Mouse (Mus musculus): ENCODE measurements around the gene Cbfa2t3. TPM values are rescaled to one million over a fixed set of nuclear protein-coding genes. Genes with fewer than 3 reads are reported as not detected.
A peak's percentile ranks its signal among the peaks of the same experiment; 100 is the strongest.

The Cbfa2t3 gene
- polyA plus RNA-seq, 1 experiment from 2014 or later: 8.9 TPM

DNA sequence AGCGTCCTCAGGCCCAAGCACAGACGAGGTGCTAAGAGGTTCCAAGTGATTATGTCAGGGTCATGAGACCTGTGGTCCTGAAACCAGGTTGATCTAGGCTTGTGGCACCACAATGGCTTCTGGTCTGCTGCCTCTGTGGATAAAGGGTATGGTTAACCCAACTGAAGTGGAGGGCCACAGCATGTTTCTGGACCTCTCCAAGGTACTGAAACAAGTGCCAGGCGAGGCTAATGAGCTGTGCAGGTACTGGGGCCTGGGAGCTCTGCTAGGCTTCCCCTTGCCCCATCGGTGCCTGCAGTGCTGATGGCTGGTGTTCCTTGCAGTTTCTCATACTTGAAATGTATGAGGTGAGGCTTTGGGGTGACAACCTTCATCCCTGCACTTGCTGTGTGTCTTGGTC, 38.2 kb upstream of the Cbfa2t3 start:
- no peaks in the 10 kb centered on the region for H3K27me3 ChIP-seq (ENCODE audit: control insufficient read depth, insufficient read depth, low read length)

GRCm38 (mm10) chr8:122736623-122737022, 37.7 kb upstream of the Cbfa2t3 start:
- no peak overlapping the region for H3K9ac ChIP-seq (ENCODE audit: low read depth, low read length)
- no peak for DNase-seq (ENCODE audit: low spot score)
- H3K4me2 ChIP-seq (replicated peaks; ENCODE audit: low read depth, low read length): no peak overlapping the region
- no peak overlapping the region for H3K4me3 ChIP-seq (ENCODE audit: low read depth, low read length)
- no peaks in the 10 kb centered on the region for H3K36me3 ChIP-seq (ENCODE audit: control insufficient read depth, insufficient read depth, low read length)
- H3K27me3 ChIP-seq (ENCODE audit: control insufficient read depth, insufficient read depth, low read length): no peaks in the 10 kb centered on the region
- no peaks in the 10 kb centered on the region for H3K9me3 ChIP-seq (ENCODE audit: control insufficient read depth, low read length)
- WGBS: 91% methylated on average over 11 of the region's 11 CpGs
- peaks cover 5% of the 10 kb centered on the region for H3K4me1 ChIP-seq (replicated peaks; ENCODE audit: control insufficient read depth, insufficient read depth, low read length)
- no peak for ATAC-seq (ENCODE audit: low FRiP score)
- H3K27ac ChIP-seq (ENCODE audit: low read depth, low read length): no peak overlapping the region

More for the DNA sequence above, 38.2 kb upstream of the Cbfa2t3 start:
- WGBS: 49% methylated on average over 4 of the region's 4 CpGs
- Histone ChIP-seq H3K9ac (ENCODE audit: low read depth, low read length) (no peak overlapping the region), H3K9me3 (ENCODE audit: control insufficient read depth, low read length) (no peaks in the 10 kb centered on the region), H3K27ac (ENCODE audit: low read depth, low read length) (no peak overlapping the region), H3K4me3 (ENCODE audit: low read depth, low read length) (no peak overlapping the region), H3K4me2 (replicated peaks; ENCODE audit: low read depth, low read length) (no peak overlapping the region), H3K36me3 (ENCODE audit: control insufficient read depth, insufficient read depth, low read length) (no peaks in the 10 kb centered on the region), H3K4me1 (replicated peaks; ENCODE audit: control insufficient read depth, insufficient read depth, low read length) (peaks cover 5% of the 10 kb centered on the region)
- DNase-seq (ENCODE audit: low spot score) (peak; percentile 17), ATAC-seq (ENCODE audit: low FRiP score) (no peak)

DNA sequence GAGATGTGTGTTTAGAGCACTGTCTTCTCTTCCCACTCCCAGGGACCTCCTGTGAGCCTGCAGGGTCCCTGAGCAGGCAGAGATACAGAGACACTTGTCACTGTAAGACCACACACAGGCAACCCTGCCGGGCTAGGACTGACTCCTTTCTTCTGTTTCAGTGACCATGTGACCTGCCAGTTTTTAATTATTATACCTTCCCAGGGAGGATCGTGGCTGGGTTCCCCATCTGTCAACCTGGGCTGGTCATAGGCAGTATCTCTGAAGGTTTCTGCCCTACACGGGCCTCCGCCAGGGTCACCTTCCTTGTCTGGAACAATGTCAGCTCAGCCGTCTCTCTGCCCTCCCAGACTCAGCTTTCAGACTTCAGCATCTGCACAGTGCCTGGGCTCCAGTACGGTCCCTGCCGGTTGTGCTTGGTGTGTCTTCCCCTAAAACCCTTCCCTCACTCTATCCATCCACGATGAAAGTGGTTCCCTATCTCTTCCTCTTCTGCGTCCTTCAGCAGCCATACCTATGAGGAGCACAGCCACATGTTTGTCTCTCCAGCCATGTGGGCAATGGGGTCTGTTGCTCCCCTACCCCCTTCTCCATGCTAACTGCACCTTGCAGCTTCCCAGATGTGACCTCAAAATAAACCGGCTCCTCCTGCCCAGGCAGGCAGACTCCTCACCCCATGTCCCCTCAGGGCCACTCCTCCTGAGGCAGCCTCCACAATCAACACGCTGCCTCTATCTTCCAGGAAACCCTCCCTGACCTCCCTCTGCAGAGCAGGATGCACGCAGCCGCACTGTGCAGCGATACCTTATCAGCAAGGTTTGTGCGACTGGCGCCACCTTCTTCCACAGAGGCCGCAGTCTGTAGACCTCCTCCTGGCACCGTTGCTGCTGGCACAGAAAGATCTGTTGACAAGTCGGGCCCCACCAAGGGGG, 36.9 kb upstream of the Cbfa2t3 start:
- DNase-seq (ENCODE audit: low spot score) (no peak), ATAC-seq (ENCODE audit: low FRiP score) (no peak)
- H3K27me3 ChIP-seq (ENCODE audit: control insufficient read depth, insufficient read depth, low read length): no peaks in the 10 kb centered on the region
- H3K27ac ChIP-seq (ENCODE audit: low read depth, low read length): no peak overlapping the region
- H3K9me3 ChIP-seq (ENCODE audit: control insufficient read depth, low read length): no peaks in the 10 kb centered on the region
- H3K4me3 ChIP-seq (ENCODE audit: low read depth, low read length): no peak overlapping the region
- 61% methylated on average over 19 of the region's 19 CpGs for WGBS
- no peaks in the 10 kb centered on the region for H3K36me3 ChIP-seq (ENCODE audit: control insufficient read depth, insufficient read depth, low read length)
- H3K4me1 ChIP-seq (replicated peaks; ENCODE audit: control insufficient read depth, insufficient read depth, low read length): peaks cover 5% of the 10 kb centered on the region
- peak overlapping the region; percentile 17; the same call in 1 of the 2 replicates for H3K9ac ChIP-seq (ENCODE audit: low read depth, low read length)
- no peak overlapping the region for H3K4me2 ChIP-seq (replicated peaks; ENCODE audit: low read depth, low read length)

GRCm38 (mm10) chr8:122735110-122735509, 36.2 kb upstream of the Cbfa2t3 start:
- no peaks in the 10 kb centered on the region for H3K36me3 ChIP-seq (ENCODE audit: control insufficient read depth, insufficient read depth, low read length)
- H3K4me1 ChIP-seq (replicated peaks; ENCODE audit: control insufficient read depth, insufficient read depth, low read length): peaks cover 5% of the 10 kb centered on the region
- no peak overlapping the region for H3K27ac ChIP-seq (ENCODE audit: low read depth, low read length)
- WGBS: 52% methylated on average over 3 of the region's 3 CpGs
- H3K9me3 ChIP-seq (ENCODE audit: control insufficient read depth, low read length): no peaks in the 10 kb centered on the region
- no peak for DNase-seq (ENCODE audit: low spot score)
- H3K4me2 ChIP-seq (replicated peaks; ENCODE audit: low read depth, low read length): no peak overlapping the region
- no peak overlapping the region for H3K4me3 ChIP-seq (ENCODE audit: low read depth, low read length)
- peak overlapping the region; percentile 17; the same call in 1 of the 2 replicates for H3K9ac ChIP-seq (ENCODE audit: low read depth, low read length)
- no peak for ATAC-seq (ENCODE audit: low FRiP score)
- H3K27me3 ChIP-seq (ENCODE audit: control insufficient read depth, insufficient read depth, low read length): no peaks in the 10 kb centered on the region

GRCm38 (mm10) chr8:122728630-122729029, 29.7 kb upstream of the Cbfa2t3 start:
- Histone ChIP-seq H3K27me3 (ENCODE audit: control insufficient read depth, insufficient read depth, low read length) (no peaks in the 10 kb centered on the region), H3K4me2 (replicated peaks; ENCODE audit: low read depth, low read length) (no peak overlapping the region), H3K9ac (ENCODE audit: low read depth, low read length) (no peak overlapping the region), H3K27ac (ENCODE audit: low read depth, low read length) (no peak overlapping the region), H3K9me3 (ENCODE audit: control insufficient read depth, low read length) (no peaks in the 10 kb centered on the region), H3K4me1 (replicated peaks; ENCODE audit: control insufficient read depth, insufficient read depth, low read length) (no peaks in the 10 kb centered on the region), H3K36me3 (ENCODE audit: control insufficient read depth, insufficient read depth, low read length) (no peaks in the 10 kb centered on the region), H3K4me3 (ENCODE audit: low read depth, low read length) (no peak overlapping the region)
- DNase-seq (ENCODE audit: low spot score) (no peak), ATAC-seq (ENCODE audit: low FRiP score) (no peak)
- WGBS: 11% methylated on average over 3 of the region's 3 CpGs

DNA sequence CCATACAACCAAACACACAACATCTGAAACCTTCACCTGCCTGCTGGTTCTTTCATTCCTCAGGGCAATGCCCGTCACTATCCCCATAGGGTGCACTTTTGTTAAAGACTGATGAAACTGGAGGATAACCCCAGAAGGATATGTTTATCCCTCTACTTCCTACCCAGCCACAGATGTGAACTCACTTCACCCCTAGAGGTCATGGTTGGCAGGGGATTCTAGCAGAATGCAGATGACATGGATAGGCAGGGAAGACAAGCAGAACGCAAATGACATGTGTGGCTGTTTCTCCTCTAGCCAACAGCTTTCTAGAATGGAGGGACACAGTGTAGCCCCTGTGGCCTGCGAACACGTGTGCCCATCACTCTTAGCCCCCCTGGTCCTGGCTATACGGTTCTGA, 28.5 kb upstream of the Cbfa2t3 start:
- Histone ChIP-seq H3K27ac (ENCODE audit: low read depth, low read length) (no peak overlapping the region), H3K4me2 (replicated peaks; ENCODE audit: low read depth, low read length) (no peak overlapping the region), H3K4me3 (ENCODE audit: low read depth, low read length) (no peak overlapping the region), H3K4me1 (replicated peaks; ENCODE audit: control insufficient read depth, insufficient read depth, low read length) (no peaks in the 10 kb centered on the region), H3K9me3 (ENCODE audit: control insufficient read depth, low read length) (no peaks in the 10 kb centered on the region), H3K36me3 (ENCODE audit: control insufficient read depth, insufficient read depth, low read length) (no peaks in the 10 kb centered on the region), H3K27me3 (ENCODE audit: control insufficient read depth, insufficient read depth, low read length) (no peaks in the 10 kb centered on the region), H3K9ac (ENCODE audit: low read depth, low read length) (no peak overlapping the region)
- 74% methylated on average over 5 of the region's 5 CpGs for WGBS
- no peak for DNase-seq (ENCODE audit: low spot score)
- no peak for ATAC-seq (ENCODE audit: low FRiP score)

DNA sequence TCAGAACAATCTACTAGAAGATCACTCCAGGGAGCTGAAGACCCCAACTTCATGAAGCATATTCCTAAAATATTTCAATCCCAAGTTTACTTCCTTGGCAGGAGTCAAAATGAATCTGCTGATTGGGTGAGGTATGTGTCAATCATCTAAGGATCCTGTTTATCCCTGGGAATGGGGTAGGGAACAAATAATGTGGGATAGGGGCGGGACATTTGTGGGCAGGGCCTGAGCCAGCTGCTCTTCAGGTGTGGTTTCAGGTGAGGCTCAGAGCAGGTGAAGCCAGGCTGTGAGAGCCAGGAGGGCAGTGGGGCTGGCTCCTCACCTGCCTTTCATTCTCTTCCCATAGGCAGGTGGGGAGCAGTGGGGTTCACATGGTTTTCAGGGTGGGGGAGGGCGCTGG, 27.9 kb upstream of the Cbfa2t3 start:
- 60% methylated on average over 2 of the region's 2 CpGs for WGBS
- no peaks in the 10 kb centered on the region for H3K4me1 ChIP-seq (replicated peaks; ENCODE audit: control insufficient read depth, insufficient read depth, low read length)
- ATAC-seq (ENCODE audit: low FRiP score) (no peak), DNase-seq (ENCODE audit: low spot score) (no peak)
- H3K36me3 ChIP-seq (ENCODE audit: control insufficient read depth, insufficient read depth, low read length): no peaks in the 10 kb centered on the region
- H3K4me3 ChIP-seq (ENCODE audit: low read depth, low read length): no peak overlapping the region
- no peak overlapping the region for H3K27ac ChIP-seq (ENCODE audit: low read depth, low read length)
- no peaks in the 10 kb centered on the region for H3K9me3 ChIP-seq (ENCODE audit: control insufficient read depth, low read length)
- no peak overlapping the region for H3K4me2 ChIP-seq (replicated peaks; ENCODE audit: low read depth, low read length)
- H3K27me3 ChIP-seq (ENCODE audit: control insufficient read depth, insufficient read depth, low read length): no peaks in the 10 kb centered on the region; the same call in 1 of the 2 replicates
- no peak overlapping the region for H3K9ac ChIP-seq (ENCODE audit: low read depth, low read length)

DNA sequence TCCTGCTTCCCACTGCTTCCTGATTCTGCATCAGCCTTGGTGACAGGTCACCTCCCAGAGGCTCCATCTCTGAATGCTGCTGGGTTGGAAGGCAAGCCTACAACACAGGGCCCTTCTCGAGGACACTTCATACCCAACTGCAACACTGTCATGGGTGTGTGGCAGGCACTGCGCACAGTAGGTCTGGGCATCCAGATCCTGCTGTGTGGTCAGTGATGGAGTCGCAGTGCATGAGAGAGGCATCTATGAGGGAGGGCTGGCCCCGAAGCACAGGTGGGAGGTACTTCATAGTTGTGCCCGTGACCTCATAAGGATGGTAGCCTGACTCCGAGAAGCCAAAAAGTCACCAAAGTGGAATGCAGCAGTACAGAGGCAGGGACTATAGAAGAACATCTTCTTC, 26.3 kb upstream of the Cbfa2t3 start:
- no peak overlapping the region for H3K27ac ChIP-seq (ENCODE audit: low read depth, low read length)
- H3K4me1 ChIP-seq (replicated peaks; ENCODE audit: control insufficient read depth, insufficient read depth, low read length): peaks cover 6% of the 10 kb centered on the region; the same call in 1 of the 2 replicates
- no peaks in the 10 kb centered on the region; the same call in 1 of the 2 replicates for H3K27me3 ChIP-seq (ENCODE audit: control insufficient read depth, insufficient read depth, low read length)
- no peaks in the 10 kb centered on the region for H3K36me3 ChIP-seq (ENCODE audit: control insufficient read depth, insufficient read depth, low read length)
- no peaks in the 10 kb centered on the region for H3K9me3 ChIP-seq (ENCODE audit: control insufficient read depth, low read length)
- ATAC-seq (ENCODE audit: low FRiP score): no peak
- 92% methylated on average over 6 of the region's 6 CpGs for WGBS
- DNase-seq (ENCODE audit: low spot score): no peak
- H3K4me2 ChIP-seq (replicated peaks; ENCODE audit: low read depth, low read length): no peak overlapping the region
- H3K4me3 ChIP-seq (ENCODE audit: low read depth, low read length): no peak overlapping the region
- H3K9ac ChIP-seq (ENCODE audit: low read depth, low read length): no peak overlapping the region
